ENCODE assay signal across 22 mouse cellular contexts in genomic region chr11:32352946-32353345, GRCm38 (mm10). TPM values are rescaled to one million over a fixed set of nuclear protein-coding genes. Genes with fewer than 3 reads are reported as not detected.
A peak's percentile ranks its signal among the peaks of the same experiment; 100 is the strongest.
DNase-seq lines count a peak whose midpoint lies in the region; ATAC-seq and TF ChIP-seq lines count a peak whose summit lies in the region.
"Had no signal": no experiment of that assay in that cellular context is flagged by ENCODE, and none has a peak within 500 bp of the region (broad histone marks: within the 10 kb centered on the region; RNA-seq: fewer than 3 reads in every experiment).

No protein-coding gene starts in this region.

- H3K4me3 ChIP-seq in heart, embryonic 12.5 days: no peak overlapping the region
- H3K4me3 ChIP-seq in left cerebral cortex, adult 2 months: no peak overlapping the region
- H3K4me3 ChIP-seq: erythroblast, embryonic 14.5 days; hindbrain, embryonic 15.5 days; limb, embryonic 13.5 days; liver, embryonic 15.5 days had no signal

- no peaks in the 10 kb centered on the region for H3K27me3 ChIP-seq in heart, embryonic 12.5 days (replicated peaks)
- H3K27me3 ChIP-seq: hindbrain, embryonic 15.5 days; limb, embryonic 13.5 days had no signal

- no peak overlapping the region for H3K27ac ChIP-seq in heart, embryonic 12.5 days (ENCODE audit: poor library complexity, severe bottlenecking)
- H3K27ac ChIP-seq in left cerebral cortex, adult 2 months: peak overlapping the region; percentile 25
- H3K27ac ChIP-seq: hindbrain, embryonic 15.5 days; limb, embryonic 13.5 days; liver, embryonic 15.5 days had no signal

- WGBS in heart, embryonic 12.5 days: 43% methylated on average over 6 of the region's 6 CpGs

- ATAC-seq in heart, embryonic 12.5 days (ENCODE audit: insufficient number of reproducible peaks, low FRiP score): no peak
- ATAC-seq: forebrain, embryonic 14.5 days; lung, postnatal 0 days had no signal

- no peak for TF ChIP-seq CTCF in left cerebral cortex, adult 2 months (IDR thresholded peaks at IDR 0.05)

- H3K4me2 ChIP-seq in heart, embryonic 12.5 days: no peak overlapping the region
- H3K4me2 ChIP-seq: hindbrain, embryonic 15.5 days; limb, embryonic 13.5 days; liver, embryonic 15.5 days had no signal

- H3K9me3 ChIP-seq in heart, embryonic 12.5 days (replicated peaks): no peaks in the 10 kb centered on the region
- H3K9me3 ChIP-seq: hindbrain, embryonic 15.5 days; limb, embryonic 13.5 days; liver, embryonic 15.5 days had no signal

- intact Hi-C loops in left cerebral cortex, adult 2 months (cut with DNase I): no loop called here

- DNase-seq in heart, adult 8-10 months (ENCODE audit: low spot score): no peak
- DNase-seq in left cerebral cortex, adult 2 months (ENCODE audit: extremely low spot score in 1 of 2, low spot score in 2 of 2): peak in 1 of 2 experiments; percentile 38
- DNase-seq in left cerebral cortex, adult 11 months (ENCODE audit: low spot score): no peak
- peak; percentile 52 for DNase-seq in right cerebral cortex, postnatal 25 days
- no peak for DNase-seq in right cerebral cortex, postnatal 4 days
- DNase-seq in spleen, adult 12 weeks (ENCODE audit: low spot score): no peak
- DNase-seq: adrenal gland, postnatal 36 days; cerebellum, adult 8-10 months; heart, postnatal 10 days; kidney, adult 18-20 months; kidney, postnatal 36 days; thymus, postnatal 14 days had no signal

- peaks cover 67% of the 10 kb centered on the region for H3K4me1 ChIP-seq in heart, embryonic 12.5 days (replicated peaks)

- H3K36me3 ChIP-seq in heart, embryonic 12.5 days: peaks cover 8% of the 10 kb centered on the region; the same call in 1 of the 2 replicates
- H3K36me3 ChIP-seq: liver, embryonic 15.5 days had no signal

- 0 out of 2 replicates have a peak overlapping the region, but pooled peaks have one; percentile 5 for H3K9ac ChIP-seq in heart, embryonic 12.5 days
- H3K9ac ChIP-seq: hindbrain, embryonic 15.5 days; limb, embryonic 13.5 days; liver, embryonic 15.5 days had no signal

RNA-seq across cellular contexts. Expression of gene Sh3pxd2b, which starts 5.3 kb away (rescaled TPM):
- 16.5 and 17.6 TPM in 2 replicates for polyA plus RNA-seq in heart, embryonic 12.5 days (2016; fragmentation: Nextera tagmentation; extraction: Ambion mirVana)
- 1 to 10 TPM; 2.3 to 4.9 (median 3.3) TPM for total RNA-seq in heart, adult 8-10 months (2022)
- total RNA-seq in left cerebral cortex, adult 2 months (2021): 10 to 100 TPM; 11.4 to 16.4 TPM

RNA-seq across cellular contexts. Expression of gene Hbq1a, which starts 53.1 kb away (rescaled TPM):
- polyA plus RNA-seq in heart, embryonic 12.5 days (2016; fragmentation: Nextera tagmentation; extraction: Ambion mirVana): 2.5 and 2.8 TPM in 2 replicates
- under 1 TPM in 1 of 4 experiments, not detected in 3; 0.83 TPM for total RNA-seq in heart, adult 8-10 months (2022)
- total RNA-seq in left cerebral cortex, adult 2 months (2021): 1 to 10 TPM; 1.7 TPM
- total RNA-seq: common myeloid progenitor, adult 5-6 weeks; gastrocnemius, postnatal 4 days; heart, postnatal 10 days; megakaryocyte-erythroid progenitor cell, adult 5-6 weeks had no signal

RNA-seq across cellular contexts. Expression of gene Hba-a2, which starts 56.7 kb away (rescaled TPM):
- 25,253 and 27,825 TPM in 2 replicates for polyA plus RNA-seq in heart, embryonic 12.5 days (2016; fragmentation: Nextera tagmentation; extraction: Ambion mirVana)
- total RNA-seq in heart, adult 8-10 months (2022): 1,000 to 10,000 TPM; 1,411 to 8,978 (median 2,103) TPM
- total RNA-seq in left cerebral cortex, adult 2 months (2021): 100 to 1,000 TPM; 271 to 300 TPM

Comparison
In these comparisons a context has a peak if more than half of its experiments do, and no peak if none do; other contexts are left out.
1. RNA of gene Hba-a2, which starts 56.7 kb away (total RNA-seq): 1,411 to 8,978 TPM in heart, adult 8-10 months; 271 to 300 TPM in left cerebral cortex, adult 2 months; every median in the first group is over 4 times any median in the second.